Mouse (Mus musculus) small intestine, adult 2 months (tissue): ENCODE measurements around the gene Cacng4. TPM values are rescaled to one million over a fixed set of nuclear protein-coding genes. Genes with fewer than 3 reads are reported as not detected.

Experiments
- H3K27ac ChIP-seq: fragments of 200-500 bp; 2 replicates; pipeline ENCODE4 v1.5.1; 2012; ENCODE audit warnings: low read depth, low read length, control low read depth, inconsistent platforms; ENCODE audit not compliant: insufficient read depth
- H3K27me3 ChIP-seq: fragments of 200-500 bp; 2 replicates; pipeline ENCODE4 v1.6.1; 2012; ENCODE audit warnings: mild to moderate bottlenecking, moderate library complexity, low read length, inconsistent platforms; ENCODE audit not compliant: control insufficient read depth, insufficient read depth
- H3K36me3 ChIP-seq: fragments of 200-500 bp; 2 replicates; pipeline ENCODE4 v1.6.1; 2012; ENCODE audit warnings: mild to moderate bottlenecking, low read length, control low read depth, inconsistent platforms; ENCODE audit not compliant: control insufficient read depth, insufficient read depth
- H3K4me1 ChIP-seq: fragments of 200-500 bp; 2 replicates; pipeline ENCODE4 v1.6.1; 2012; ENCODE audit warnings: low read length, inconsistent platforms, mixed read lengths; ENCODE audit not compliant: control insufficient read depth, insufficient read depth, insufficient read length
- H3K4me3 ChIP-seq: fragments of 200-500 bp; 2 replicates; pipeline ENCODE4 v1.5.1; 2012; ENCODE audit warnings: low read depth, mild to moderate bottlenecking, control low read depth, inconsistent platforms, low read length, moderate library complexity
- CTCF ChIP-seq: fragments of 200-500 bp; IDR thresholded peaks from 2 replicates; pipeline ENCODE4 v1.5.1; 2012; ENCODE audit warnings: low read depth, mild to moderate bottlenecking, control low read depth, inconsistent platforms, low read length, moderate library complexity, mixed read lengths; ENCODE audit not compliant: insufficient replicate concordance, insufficient read length; ENCODE audit errors: extremely low read depth
- POLR2A ChIP-seq: fragments of 200-500 bp; IDR thresholded peaks from 2 replicates; pipeline ENCODE4 v1.6.1; 2012; ENCODE audit warnings: low read depth, mild to moderate bottlenecking, control low read depth, inconsistent platforms, low read length, moderate library complexity
- WGBS: fragments of 180-500 bp; shearing (Covaris S2); methylation state at CpG from one replicate; pipeline ENCODE4 v1.1.7; 2018; 5-methylcytosine and 5-hydroxymethylcytosine counted together
- polyA plus RNA-seq: library from polyadenylated mRNA; depleted of rRNA; stranded (reverse); fragments of >200 nt; gene quantifications from 2 replicates; pipeline ENCODE4 v1.2.3, GENCODE M21; 2012

Gene Cacng4
- polyA plus RNA-seq, 1 experiment, result 0.24 TPM

DNA sequence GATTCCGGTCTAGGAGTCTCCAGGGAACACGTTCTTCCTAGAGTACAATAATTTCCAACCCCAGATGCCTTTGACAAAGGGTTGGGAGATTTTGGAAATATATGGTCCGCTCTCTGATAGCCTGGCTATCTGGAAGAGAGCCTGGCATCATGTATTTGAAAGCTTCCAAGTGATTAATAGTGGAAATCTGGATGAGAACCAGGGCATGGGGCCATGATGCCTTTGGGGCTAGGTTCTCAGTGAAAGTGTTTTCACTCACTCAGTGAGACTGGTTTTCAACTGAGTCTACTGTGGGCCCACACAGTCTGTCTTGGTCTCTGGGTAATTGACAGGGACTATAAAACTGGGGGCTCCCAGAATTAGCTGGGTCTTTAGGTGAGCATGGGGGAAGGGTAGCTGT lies 7.6 kb upstream of the Cacng4 start:
- Histone ChIP-seq H3K4me3 (no peak overlapping the region), H3K36me3 (no peaks in the 10 kb centered on the region), H3K27me3 (peaks cover 8% of the 10 kb centered on the region; the same call in 1 of the 2 replicates), H3K4me1 (no peaks in the 10 kb centered on the region), H3K27ac (no peak overlapping the region)
- TF ChIP-seq POLR2A, result no peak
- TF ChIP-seq CTCF, result no peak
- 77% methylated on average over 3 of the region's 3 CpGs for WGBS

DNA sequence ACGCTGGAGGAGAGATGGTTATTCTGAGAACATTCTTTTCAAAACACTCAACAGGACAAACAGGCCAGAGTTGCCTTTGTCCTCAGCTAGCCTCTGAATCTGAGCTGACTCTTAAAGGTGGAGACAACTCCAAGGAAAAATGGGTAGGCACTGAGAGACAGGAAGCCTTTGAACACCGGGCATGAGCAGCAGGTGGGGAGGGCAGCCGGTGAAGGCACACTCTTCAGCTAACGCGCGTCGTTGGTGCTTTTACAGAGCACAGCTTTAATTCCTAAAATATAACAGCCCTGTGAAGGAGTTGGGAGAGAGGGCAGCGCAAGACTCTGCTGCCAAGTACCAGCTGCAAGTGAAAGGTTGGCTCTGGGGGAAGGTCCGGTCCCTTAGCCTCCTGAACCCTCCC lies 5.0 kb upstream of the Cacng4 start:
- TF ChIP-seq CTCF (no peak), POLR2A (no peak)
- H3K27me3 ChIP-seq, result peaks cover 32% of the 10 kb centered on the region
- WGBS, result 42% methylated on average over 9 of the region's 9 CpGs
- H3K36me3 ChIP-seq, result no peaks in the 10 kb centered on the region
- no peak overlapping the region for H3K27ac ChIP-seq
- H3K4me1 ChIP-seq, result no peaks in the 10 kb centered on the region
- H3K4me3 ChIP-seq, result no peak overlapping the region

- TF ChIP-seq POLR2A (no peak), CTCF (no peak)
- Histone ChIP-seq H3K36me3 (no peaks in the 10 kb centered on the region), H3K27ac (no peak overlapping the region), H3K4me3 (no peak overlapping the region), H3K4me1 (peaks cover 4% of the 10 kb centered on the region), H3K27me3 (peaks cover 53% of the 10 kb centered on the region)
- 14% methylated on average over 7 of the region's 7 CpGs for WGBS
These were observed 2.0 kb upstream of the Cacng4 start for GRCm38 (mm10) chr11:107796346-107796745.

GRCm38 (mm10) chr11:107795384-107796035 lies 1.2 kb upstream of the Cacng4 start:
- WGBS, result 5% methylated on average over 9 of the region's 9 CpGs
- H3K4me3 ChIP-seq, result no peak overlapping the region
- peaks cover 53% of the 10 kb centered on the region for H3K27me3 ChIP-seq
- peaks cover 4% of the 10 kb centered on the region for H3K4me1 ChIP-seq
- no peak overlapping the region for H3K27ac ChIP-seq
- no peaks in the 10 kb centered on the region for H3K36me3 ChIP-seq
- TF ChIP-seq CTCF, result no peak
- TF ChIP-seq POLR2A, result no peak

DNA sequence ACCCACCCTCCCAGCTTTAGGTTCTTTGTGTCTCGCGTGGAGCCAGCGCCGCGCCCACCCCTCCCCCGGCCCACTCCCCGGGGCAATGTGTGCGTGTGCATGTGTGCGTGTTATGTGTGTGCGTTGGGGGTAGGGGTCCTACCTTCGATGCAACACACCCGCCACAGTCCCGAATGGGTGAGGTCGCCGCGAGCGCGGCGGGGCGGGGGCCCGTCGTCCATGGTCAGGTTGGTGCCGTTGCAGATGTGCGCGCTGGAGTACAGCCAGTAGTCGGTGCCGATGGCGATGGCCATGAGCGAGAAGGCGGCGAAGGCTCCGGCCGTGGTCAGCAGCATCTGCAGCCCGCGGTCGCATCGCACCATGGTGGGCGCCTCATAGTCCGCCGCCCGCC lies 259 bp downstream of the Cacng4 start:
- no peak overlapping the region for H3K27ac ChIP-seq
- H3K36me3 ChIP-seq, result no peaks in the 10 kb centered on the region
- peaks cover 49% of the 10 kb centered on the region for H3K27me3 ChIP-seq
- TF ChIP-seq CTCF, result no peak
- TF ChIP-seq POLR2A, result no peak
- peak overlapping the region; percentile 48 for H3K4me3 ChIP-seq
- H3K4me1 ChIP-seq, result peaks cover 4% of the 10 kb centered on the region
- WGBS, result 2% methylated on average over 41 of the region's 41 CpGs

DNA sequence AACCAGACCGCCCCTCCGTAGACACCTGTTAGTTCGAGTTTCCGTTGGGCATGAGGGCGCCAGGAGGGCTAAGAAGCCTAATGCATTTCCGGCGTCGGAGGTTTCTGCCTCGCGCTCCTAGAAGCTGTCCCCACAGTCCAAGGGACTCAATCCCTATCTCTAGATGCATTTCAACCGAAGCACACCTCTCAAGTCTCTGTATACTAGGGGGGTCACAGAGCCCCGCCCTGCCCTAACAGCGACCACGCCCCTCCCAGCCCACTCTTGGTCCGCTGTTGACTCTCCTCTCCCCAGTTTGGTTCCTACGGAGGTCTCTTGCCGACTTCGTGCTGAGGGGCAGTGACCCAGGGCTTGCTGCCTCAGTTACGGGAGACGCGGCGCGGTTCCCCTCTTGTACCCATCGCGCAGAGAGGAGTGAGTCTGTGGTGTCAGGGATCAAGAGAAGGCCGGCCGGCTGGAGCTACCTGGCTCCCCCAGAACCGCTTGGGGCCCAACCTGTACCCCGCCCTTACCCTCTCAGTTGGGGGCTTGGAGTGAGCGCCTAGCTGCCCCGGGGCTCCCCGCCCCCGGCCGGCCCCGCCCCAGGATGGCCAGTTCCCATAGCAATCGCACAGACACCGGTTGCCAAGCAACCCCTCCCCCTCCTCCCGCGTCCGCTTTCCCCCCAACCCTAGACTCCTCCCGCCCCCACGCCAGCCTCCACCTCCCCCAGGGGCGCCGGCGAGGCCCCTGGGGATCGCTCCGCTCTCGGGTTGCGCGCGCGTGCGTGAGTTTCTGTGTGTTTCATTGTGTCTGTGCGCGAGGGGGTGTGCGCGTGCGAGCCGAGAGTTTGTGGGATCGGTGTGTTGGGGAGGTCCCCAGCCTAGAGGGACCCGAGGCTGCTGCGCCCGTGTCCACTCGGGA lies 906 bp downstream of the Cacng4 start:
- Histone ChIP-seq H3K4me3 (peak overlapping the region; percentile 48), H3K27ac (no peak overlapping the region), H3K4me1 (peaks cover 4% of the 10 kb centered on the region), H3K27me3 (peaks cover 49% of the 10 kb centered on the region), H3K36me3 (no peaks in the 10 kb centered on the region)
- 3% methylated on average over 63 of the region's 64 CpGs for WGBS
- TF ChIP-seq POLR2A (no peak), CTCF (no peak)

DNA sequence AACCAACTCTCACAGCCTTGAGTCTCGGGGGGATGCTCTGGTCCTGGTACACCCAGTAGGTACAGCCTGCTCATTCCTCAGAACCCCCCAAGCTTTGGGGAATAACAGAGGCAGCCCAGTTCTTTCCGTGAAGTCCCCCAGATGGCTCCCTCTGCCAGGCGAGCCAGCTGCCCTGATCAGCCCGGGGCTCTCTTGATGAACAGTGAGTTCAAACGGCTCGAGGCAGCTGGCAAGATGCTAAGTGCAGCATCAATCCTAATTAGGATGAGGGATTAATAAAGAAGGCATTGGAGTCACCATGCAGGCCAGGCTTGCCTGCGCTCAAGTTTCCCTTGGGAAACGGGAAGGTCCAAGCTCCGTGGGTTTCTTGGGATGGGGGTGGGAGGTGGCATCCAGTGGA lies 2.2 kb downstream of the Cacng4 start:
- Histone ChIP-seq H3K4me1 (peaks cover 4% of the 10 kb centered on the region), H3K27me3 (peaks cover 46% of the 10 kb centered on the region), H3K36me3 (no peaks in the 10 kb centered on the region), H3K4me3 (no peak overlapping the region), H3K27ac (no peak overlapping the region)
- TF ChIP-seq POLR2A (no peak), CTCF (no peak)
- WGBS, result 41% methylated on average over 9 of the region's 9 CpGs
